ENCODE assay signal across 12 mouse cellular contexts in genomic region chr10:84111909-84112308, GRCm38 (mm10).
"Had no signal": no experiment of that assay in that cellular context is flagged by ENCODE, and none has a peak within 500 bp of the region (broad histone marks: within the 10 kb centered on the region; RNA-seq: fewer than 3 reads in every experiment).

No protein-coding gene starts in this region.

- H3K27me3 ChIP-seq: intestine, embryonic 15.5 days; limb, embryonic 13.5 days; liver, embryonic 15.5 days; neural tube, embryonic 15.5 days had no signal

- H3K4me2 ChIP-seq: intestine, embryonic 15.5 days; limb, embryonic 13.5 days; liver, embryonic 11.5 days; liver, embryonic 15.5 days; lung, embryonic 14.5 days; midbrain, embryonic 11.5 days; neural tube, embryonic 15.5 days had no signal

- ATAC-seq: intestine, embryonic 15.5 days had no signal

- H3K9me3 ChIP-seq: intestine, embryonic 15.5 days; limb, embryonic 13.5 days; liver, embryonic 15.5 days; neural tube, embryonic 15.5 days had no signal

- H3K4me3 ChIP-seq: intestine, embryonic 15.5 days; limb, embryonic 13.5 days; liver, embryonic 15.5 days; myocyte; neural tube, embryonic 15.5 days had no signal

- DNase-seq: kidney, adult 18-20 months; kidney, postnatal 10 days; left cerebral cortex, postnatal 4 days; lung, embryonic 14.5 days; lung, postnatal 10 days had no signal

- H3K27ac ChIP-seq: intestine, embryonic 15.5 days; limb, embryonic 13.5 days; liver, embryonic 15.5 days; neural tube, embryonic 15.5 days had no signal

- H3K36me3 ChIP-seq: intestine, embryonic 15.5 days; limb, embryonic 13.5 days; liver, embryonic 15.5 days; neural tube, embryonic 15.5 days had no signal

- H3K9ac ChIP-seq: intestine, embryonic 15.5 days; limb, embryonic 13.5 days; liver, embryonic 15.5 days; lung, embryonic 14.5 days; neural tube, embryonic 15.5 days had no signal

- H3K4me1 ChIP-seq: intestine, embryonic 15.5 days; liver, embryonic 15.5 days had no signal
